Mouse (Mus musculus): ENCODE data around the gene Tgfbr3. TPM values are rescaled to one million over a fixed set of nuclear protein-coding genes. Genes with fewer than 3 reads are reported as not detected.
A peak's percentile ranks its signal among the peaks of the same experiment; 100 is the strongest.

Tgfbr3 gene
- total RNA-seq, 2 experiments from 2014 or later, result 2.4 TPM

DNA sequence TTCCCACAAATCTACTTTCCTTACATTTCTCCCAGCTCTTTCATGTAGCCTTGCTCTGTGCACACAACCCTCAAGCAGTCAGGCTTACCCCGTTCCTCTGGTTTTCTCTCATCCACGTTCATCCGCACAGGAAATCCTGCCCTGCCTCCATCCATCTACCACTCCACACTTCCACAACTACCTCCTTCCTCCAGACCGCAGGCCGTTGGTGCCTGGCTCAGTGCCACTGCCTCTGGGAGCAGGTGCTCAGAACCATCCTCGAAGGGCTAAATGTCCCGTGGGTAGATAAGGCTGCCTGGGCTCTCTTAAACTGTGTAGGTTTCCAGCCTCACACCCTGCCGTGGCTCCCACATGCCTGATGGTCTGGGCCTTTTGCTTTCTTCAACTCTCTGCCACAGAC is 197.3 kb downstream of the Tgfbr3 start:
- ATAC-seq (replicated peaks; ENCODE audit: poor library complexity, severe bottlenecking), result peak; percentile 83

DNA sequence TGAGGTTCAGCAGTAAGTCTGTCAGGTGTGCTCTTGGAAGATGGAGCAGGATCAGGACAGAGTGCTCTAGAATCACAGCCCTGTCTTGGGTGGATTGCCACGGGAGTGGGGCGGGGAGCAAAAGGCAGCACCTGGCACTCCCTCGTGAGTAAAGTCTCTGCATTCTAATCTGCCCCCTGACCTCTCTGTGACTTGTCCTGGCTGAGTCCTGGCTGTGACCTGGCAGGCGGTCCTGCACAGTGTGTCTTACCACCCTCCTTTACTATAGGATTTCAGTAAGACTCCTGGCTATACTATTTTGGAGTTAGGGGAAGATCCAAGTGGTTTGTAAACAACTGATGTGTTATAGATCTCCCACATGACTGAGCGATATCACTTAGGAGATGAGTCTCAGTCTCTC is 199.5 kb downstream of the Tgfbr3 start:
- ATAC-seq (replicated peaks; ENCODE audit: poor library complexity, severe bottlenecking), result no peak

DNA sequence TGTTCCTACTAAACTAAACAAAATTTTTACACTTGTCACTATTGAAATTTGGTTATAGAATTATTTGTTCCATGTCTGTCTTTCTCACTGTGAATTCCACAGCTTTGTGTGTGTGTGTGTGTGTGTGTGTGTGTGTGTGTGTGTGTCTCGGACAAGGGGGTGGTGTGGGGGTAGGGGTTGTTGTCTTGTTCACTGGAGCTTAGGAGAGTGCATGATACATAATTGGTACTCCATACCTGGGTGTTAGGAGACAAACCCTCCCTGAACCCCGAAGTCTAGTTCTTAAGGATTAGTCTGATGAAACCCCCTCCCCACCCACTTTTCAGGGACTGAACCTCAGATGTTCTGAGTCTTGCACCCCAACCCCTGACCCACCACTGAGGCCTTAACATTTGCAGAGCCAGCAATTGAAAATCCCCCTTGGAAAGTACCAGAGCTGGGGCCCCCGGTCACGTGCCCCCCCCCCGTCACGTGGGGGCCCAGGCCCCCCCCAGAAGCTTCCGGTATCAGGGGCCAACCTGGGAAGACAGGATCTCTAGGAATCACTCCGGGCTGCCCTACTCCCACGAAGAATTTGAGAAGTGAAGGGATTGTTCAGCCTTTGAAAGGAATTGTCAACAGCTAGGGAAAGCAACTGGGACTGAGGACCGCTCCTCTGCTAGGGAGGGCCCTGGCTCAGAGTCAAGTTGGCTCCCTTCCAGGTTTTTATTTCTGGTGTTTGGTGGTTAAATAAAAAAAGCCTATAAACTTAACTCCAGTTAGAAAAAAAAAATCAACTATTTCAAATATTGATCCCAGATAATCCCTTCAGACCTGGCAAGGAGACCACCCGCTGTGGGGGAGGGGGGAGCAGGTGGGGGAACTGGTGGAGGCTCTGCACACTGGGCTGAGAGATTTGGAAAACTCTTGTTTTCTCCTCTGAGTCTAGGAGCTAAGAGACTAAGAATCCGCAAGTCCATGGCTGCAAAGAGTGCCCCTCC is 201.3 kb downstream of the Tgfbr3 start:
- ATAC-seq (replicated peaks; ENCODE audit: poor library complexity, severe bottlenecking), result no peak

DNA sequence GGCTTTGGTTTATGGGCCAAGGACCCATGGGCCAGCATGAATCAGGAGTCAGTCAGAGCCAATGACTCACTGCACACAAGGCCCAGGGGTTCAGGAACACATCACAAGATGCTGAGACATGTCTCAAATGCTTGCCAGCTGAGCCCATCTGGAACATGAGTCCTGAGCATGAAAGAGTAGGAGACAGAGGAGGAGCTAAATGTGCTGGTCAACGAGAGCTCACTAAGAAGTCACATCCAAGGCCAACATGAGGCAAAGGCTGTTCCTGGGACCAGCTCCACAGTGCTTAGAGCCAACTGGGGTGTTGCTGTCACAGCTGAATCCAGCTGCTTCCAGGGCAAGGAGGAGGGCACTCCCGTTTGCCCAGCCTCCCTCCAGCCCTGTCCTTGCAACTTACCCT is 202.1 kb downstream of the Tgfbr3 start:
- no peak for ATAC-seq (replicated peaks; ENCODE audit: poor library complexity, severe bottlenecking)

DNA sequence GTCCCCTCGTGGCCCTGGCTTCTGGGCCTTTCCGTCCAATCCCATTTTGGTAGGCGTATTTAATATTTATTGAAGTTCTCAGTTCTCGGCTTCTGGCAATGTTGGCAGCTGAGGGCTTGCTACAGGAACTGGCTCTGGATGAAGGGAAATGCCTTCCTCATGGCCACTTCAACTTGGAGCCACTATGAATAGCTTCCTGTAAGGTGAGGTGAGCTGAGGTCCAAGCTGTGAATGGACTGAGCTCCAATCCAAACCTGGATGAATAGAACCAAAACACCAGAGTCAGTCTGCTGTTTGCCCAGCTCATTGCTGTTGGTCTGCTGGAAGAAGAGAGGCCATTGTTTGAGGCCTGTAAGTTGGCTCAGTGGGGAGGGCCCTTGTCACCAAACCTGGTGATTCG is 203.3 kb downstream of the Tgfbr3 start:
- no peak for ATAC-seq (replicated peaks; ENCODE audit: poor library complexity, severe bottlenecking)

DNA sequence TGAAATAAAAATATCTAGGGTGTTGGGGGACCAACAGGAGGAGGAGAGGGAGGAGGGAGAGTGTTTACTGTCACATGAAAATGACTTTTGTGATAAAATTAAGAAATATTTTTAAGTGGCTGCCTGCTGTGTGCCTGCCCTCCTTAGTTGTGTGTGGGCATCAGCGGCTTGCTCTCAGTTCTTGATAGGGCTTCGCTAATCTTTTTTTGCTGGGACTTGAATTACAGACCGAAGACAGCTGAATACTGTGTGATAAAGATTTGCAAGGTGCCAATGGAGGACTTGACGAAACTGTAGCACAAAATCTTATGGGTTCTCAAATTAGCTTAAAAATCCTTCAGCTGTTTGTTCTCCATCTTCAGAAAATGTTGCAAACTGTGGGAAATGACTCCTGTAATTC is 205.0 kb downstream of the Tgfbr3 start:
- ATAC-seq (replicated peaks; ENCODE audit: poor library complexity, severe bottlenecking), result no peak

DNA sequence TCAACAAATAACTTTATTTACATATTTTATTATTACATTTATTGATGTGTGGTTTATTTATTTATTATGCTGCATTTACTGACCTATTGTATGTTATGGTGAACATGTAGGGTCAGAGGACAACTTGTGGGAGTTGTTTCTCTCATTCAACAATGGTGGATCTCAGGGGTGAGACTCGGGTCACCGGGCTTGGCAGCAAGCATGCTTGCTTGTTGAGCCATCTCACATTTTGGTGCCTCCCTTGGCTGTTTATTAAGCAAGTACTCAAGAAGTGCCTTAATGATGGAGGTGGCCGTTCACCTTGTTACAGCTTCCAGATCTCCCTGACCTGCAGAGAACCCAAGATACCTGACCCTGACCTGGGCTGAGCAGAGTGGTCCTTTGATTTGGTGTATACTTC is 207.4 kb downstream of the Tgfbr3 start:
- no peak for ATAC-seq (replicated peaks; ENCODE audit: poor library complexity, severe bottlenecking)

DNA sequence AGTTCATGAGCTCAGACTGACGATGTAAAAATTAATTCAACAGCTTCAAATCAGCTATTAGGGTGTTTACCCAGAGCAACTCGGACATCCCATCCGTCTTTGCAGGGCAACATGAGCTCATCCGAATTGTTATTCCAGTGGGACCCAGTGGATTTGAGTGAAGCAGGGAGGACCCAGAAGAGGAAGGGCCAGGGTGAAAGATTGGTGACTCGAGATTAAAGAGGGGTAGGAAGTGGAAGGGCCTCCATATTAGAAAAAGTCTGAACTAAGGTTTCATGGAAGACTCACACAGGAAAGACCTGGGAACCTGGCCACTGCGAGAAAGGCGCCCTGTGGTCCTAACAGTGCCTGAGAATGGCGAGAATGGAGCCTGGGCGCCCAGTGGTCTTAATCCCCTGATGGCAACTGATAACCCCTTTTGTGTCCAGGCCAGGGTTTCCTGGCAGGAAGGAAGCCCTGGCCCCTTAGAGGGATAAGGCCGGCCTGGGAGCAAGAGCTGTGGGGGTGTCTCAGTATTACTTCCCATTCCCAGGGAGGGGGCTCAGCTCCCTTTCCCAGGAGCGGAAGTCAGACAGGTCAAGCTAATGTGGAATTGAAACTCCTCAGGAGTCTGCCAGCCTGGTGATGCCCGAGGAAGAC is 208.3 kb downstream of the Tgfbr3 start:
- ATAC-seq (replicated peaks; ENCODE audit: poor library complexity, severe bottlenecking), result 0 out of 2 replicates have a peak, but pooled peaks have one; percentile 9

DNA sequence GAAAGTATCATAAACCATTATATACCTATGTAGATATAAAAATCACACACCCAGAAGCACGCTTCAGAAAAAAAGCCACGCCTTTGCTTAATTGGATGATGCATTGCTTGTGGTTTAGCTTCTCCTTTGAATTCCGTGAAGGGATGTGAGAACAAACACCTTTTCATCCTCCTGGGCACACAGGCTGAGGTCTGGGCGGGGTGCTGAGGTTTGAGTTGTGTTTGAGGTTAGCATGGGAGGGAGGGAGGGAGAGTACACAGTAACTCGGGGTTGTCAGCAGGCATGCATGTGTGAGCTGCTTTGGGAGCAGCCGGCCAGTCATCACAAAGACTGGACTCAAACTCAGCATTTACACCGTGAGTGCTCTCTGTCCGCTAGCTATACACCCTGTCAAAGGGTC is 209.5 kb downstream of the Tgfbr3 start:
- ATAC-seq (replicated peaks; ENCODE audit: poor library complexity, severe bottlenecking), result no peak

DNA sequence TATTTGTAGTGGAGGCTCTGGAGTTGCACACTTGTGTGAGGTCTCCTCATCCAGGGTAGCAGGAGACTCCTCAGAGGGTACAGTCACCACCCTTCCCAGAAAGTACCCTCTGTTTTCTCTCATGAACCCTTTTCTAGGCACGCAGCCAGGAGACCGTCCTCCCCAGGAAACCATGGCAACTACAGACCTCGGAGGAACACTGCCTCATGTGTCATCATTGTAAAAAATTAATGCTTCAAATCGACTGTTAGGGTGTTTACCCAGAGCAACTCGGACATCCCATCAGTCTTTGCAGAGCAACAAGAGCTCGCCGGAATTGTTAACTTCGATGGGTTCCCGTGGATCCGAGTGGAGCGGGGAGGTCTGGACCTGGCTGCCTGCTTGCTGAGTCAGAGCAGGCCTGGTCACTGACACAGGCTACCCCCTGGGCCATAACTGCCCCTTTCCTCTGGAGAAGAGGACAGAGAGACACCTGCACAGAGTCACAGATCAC is 210.2 kb downstream of the Tgfbr3 start:
- ATAC-seq (replicated peaks; ENCODE audit: poor library complexity, severe bottlenecking), result no peak

DNA sequence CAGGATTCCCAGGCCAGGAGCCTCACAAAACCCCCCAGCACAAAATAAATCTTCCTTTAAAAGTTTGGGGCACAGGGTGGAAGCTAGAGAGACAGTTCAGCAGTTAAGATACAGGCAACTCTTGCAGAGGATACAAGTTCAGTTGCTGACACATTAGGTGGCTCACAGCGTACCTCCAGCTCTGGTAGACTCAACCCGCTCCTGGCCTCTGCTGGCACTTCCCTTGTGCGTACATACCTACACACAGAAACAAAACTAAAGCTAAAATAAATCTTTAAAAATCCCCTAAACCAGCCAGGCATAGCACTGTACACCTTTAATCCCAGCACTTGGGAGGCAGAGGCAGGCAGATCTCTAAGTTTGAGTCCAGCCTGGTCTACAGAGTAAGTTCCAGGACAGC is 211.1 kb downstream of the Tgfbr3 start:
- ATAC-seq (replicated peaks; ENCODE audit: poor library complexity, severe bottlenecking), result no peak

DNA sequence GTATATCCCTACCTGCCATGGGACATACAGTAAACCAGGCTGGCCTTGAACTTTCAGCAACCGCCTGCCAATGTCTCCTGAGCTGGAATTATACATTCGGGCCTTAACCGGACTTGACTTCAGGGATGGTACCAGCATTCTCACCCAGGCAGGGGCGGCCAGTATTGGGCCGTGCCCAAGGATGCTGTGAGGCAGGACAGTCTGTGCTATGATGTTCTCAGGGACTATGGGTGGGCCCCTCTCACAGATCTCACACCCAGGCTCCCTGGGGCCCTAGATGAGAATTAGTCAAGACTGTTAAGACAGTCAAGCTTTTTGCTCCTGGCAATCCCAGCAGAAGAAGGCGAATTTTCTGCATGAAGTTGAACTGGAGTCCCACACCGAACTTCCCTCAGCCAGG is 211.5 kb downstream of the Tgfbr3 start:
- ATAC-seq (replicated peaks; ENCODE audit: poor library complexity, severe bottlenecking), result no peak

DNA sequence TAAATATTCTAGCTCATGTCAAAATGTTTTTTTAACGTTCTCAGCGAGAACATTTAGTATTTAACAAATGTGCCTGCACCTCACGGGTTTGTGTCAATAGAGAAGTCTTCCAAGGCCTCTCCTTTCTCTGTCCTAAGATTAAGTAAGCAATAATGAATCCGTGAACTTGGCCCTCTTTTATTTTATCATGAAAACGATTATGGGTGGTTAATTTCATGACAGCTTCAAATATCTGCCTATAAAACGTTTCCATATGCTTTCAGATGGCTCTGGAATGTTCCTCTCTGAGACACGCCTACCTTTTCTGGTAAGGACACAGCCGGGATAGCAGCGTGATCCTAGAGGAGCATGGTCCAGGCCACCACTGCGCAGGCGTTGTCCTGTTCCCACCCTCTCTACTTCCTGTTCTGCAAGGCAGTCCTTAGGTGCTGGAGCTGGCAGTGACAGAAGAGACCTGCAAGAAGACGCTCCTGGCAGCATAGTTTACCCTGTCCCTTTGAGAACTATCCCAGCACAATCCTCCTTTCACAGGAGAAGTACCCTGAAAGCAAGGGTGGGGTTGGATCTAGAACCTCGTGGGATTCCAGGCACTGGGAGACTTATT is 214.3 kb downstream of the Tgfbr3 start:
- no peak for ATAC-seq (replicated peaks; ENCODE audit: poor library complexity, severe bottlenecking)

DNA sequence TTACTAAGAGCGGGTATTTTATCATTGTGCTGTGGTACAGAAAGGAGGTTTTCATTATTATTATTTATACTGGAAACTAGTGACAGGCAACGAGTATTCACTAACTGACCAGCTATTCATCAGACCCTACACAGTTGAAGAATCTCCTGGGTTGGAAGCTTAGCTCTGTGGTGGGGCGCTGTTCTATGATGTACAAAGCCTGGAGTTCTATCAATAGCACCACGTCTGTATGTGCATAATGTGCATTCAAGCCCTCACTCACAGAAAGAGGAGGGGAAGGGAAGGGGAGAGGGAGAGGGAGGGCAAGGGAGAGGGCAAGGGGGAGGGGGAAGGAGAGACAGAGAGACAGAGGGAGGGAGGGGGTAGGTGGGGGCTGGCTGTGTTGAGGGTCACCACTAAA is 215.1 kb downstream of the Tgfbr3 start:
- ATAC-seq (replicated peaks; ENCODE audit: poor library complexity, severe bottlenecking), result no peak

DNA sequence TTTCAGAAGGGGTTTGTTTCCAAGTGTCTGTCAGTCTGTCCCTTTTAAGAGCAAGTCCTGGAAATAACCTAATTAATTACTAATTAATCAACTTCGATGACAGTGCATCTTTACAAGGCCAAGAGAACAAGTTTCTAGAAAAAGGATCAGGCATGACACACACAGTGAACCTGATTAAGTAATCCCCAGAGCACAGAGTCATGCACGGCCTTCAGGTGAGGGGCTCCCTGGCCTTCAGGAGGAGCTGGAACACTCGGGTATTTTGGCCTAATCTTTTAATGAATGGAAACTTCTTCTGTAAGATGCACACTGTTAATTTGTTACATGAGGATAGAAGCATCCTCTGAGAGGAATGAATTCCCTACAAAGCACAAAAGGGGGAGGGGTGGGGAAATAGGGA is 215.9 kb downstream of the Tgfbr3 start:
- no peak for ATAC-seq (replicated peaks; ENCODE audit: poor library complexity, severe bottlenecking)

DNA sequence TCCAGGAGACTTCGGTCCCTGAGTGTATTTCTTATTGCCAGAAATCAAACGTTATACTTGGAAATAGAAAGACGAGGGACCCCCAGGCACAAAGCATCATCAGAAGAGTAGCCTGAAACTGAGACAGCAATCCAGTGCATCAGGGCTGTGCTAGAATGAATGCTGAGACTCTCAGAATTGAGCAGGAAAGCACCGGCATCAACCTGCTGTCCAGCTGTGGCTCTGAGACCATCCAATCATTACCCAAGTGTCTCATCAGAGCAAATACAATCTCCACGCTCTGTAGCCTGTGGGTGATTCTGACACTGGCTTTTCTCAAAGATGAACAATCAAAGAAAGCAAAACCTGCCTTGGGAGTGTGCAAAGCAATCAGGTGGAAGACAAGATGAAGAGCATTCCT is 221.3 kb downstream of the Tgfbr3 start:
- no peak for ATAC-seq (replicated peaks; ENCODE audit: poor library complexity, severe bottlenecking)

DNA sequence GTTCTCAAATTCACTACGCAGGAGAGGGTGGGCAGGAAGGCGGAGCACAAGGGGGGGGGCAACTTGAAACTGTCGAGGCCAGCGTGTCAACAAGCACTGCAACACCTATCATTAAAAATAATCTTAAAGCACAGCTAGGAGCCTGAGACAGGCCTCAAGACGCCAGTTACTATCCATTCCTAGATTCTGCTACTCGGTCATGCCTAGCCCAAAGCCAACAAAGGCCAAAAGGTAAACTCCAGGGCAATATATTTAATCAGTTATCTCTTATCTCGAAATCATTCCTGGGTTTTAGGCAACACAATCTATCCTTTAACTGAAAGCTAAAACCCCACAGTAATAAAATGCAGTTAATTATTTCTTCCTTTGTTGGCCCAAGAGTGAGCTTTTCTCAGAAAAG is 221.9 kb downstream of the Tgfbr3 start:
- ATAC-seq (replicated peaks; ENCODE audit: poor library complexity, severe bottlenecking), result no peak

DNA sequence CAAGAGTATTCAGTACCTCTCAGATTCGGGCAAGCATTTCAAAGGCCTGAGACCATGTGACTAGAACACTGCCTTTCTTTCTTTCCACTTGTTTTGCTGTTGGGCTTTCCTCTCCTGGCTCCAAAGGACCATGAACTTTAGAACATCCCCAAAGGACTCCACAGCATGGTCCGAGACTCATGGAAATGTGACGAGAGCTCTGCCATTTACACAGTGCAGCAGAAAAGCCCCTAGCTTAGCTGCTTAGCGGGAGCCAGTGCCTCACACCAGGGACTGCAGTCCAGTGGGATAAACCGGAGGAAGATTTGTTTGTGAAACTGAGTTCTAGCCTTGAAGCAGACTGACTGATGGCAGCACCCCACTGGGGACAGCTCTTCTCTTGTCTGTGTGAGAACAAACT is 224.5 kb downstream of the Tgfbr3 start:
- no peak for ATAC-seq (replicated peaks; ENCODE audit: poor library complexity, severe bottlenecking)

DNA sequence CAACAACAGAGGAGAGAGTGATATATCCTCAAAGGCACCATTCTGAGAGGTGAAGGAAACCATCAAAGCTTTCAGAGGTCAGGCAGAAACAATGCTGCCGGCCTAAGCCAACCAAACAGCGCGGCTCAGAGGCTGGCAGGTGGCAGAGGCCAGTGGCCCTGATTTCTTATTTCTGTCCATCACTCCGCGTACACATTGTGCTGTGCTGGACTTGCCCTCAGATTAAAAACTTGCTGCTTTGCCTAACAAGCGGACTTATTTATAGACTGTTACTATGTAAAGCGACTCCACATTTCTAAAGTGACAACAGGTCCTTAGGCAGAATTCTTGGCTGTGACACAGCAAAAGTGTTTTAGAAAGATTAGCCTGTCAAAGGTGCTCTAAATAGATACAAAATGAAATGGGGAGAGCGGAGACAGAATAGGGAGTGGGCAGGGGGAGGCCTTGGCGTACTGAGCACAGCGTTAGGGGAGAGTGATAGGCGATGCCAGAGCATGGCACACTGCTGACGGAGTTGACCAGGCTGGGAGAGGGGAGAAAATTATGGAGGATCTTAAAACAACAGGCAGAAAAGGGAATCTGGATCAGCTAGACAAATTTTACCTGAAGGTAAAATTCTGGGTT is 227.1 kb downstream of the Tgfbr3 start:
- ATAC-seq (replicated peaks; ENCODE audit: poor library complexity, severe bottlenecking), result no peak

DNA sequence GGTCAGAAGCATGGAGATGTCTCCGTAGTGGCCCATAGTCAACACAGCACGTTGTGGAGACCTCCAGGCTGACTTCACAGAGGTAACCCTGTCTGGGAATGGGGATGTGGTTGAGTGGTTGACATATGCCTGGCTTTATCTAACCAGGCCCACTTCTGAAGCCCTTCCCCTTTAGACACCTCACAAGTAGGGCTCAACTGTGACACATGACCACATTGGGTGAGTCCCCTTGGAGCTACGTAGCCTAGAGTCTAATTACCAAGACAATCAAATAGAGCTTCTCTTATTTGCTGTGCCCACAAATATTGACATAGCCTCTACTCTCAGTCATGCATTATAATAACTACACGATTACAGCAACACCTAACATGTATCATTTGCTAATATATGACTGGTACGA is 229.9 kb downstream of the Tgfbr3 start:
- ATAC-seq (replicated peaks; ENCODE audit: poor library complexity, severe bottlenecking), result peak; percentile 58

DNA sequence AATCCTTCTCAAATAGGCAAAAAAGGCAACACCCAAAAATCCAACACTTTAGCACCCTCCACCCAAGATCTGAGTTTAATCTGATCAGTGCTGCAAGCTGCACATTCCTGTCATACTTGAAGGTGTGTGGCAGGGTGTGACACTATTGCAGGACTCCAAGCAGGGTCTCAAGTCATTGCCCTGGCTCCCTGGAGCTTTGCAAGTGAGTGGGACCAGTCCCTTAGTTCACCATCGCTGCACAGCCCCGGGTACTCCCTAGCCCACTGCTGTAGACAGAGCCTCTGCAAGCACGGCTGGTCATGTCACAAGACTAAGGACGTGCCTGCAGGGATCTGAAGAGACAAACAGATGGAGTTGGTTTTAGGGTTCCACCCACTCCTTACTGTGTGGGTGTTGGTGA is 230.8 kb downstream of the Tgfbr3 start:
- ATAC-seq (replicated peaks; ENCODE audit: poor library complexity, severe bottlenecking), result no peak

Measured in granulocyte monocyte progenitor cell, adult 5-6 weeks (primary cell).